Mouse (Mus musculus) thymus, adult 2 months (tissue): ENCODE measurements around the gene Helz2. TPM values are rescaled to one million over a fixed set of nuclear protein-coding genes. Genes with fewer than 3 reads are reported as not detected.

Experiments
- DNase-seq: peaks from one replicate; pipeline ENCODE4 v3.0.0; 2021
- H3K27ac ChIP-seq: fragments of 200-500 bp; 2 replicates; pipeline ENCODE4 v1.5.1; 2012; ENCODE audit warnings: low read length, control low read depth; ENCODE audit not compliant: control insufficient read depth, insufficient read depth
- H3K27me3 ChIP-seq: fragments of 200-500 bp; 2 replicates; pipeline ENCODE4 v1.6.1; 2012; ENCODE audit warnings: mild to moderate bottlenecking, low read length, moderate library complexity, mixed read lengths; ENCODE audit not compliant: control insufficient read depth, insufficient read depth
- H3K36me3 ChIP-seq: fragments of 200-500 bp; 2 replicates; pipeline ENCODE4 v1.6.1; 2012; ENCODE audit warnings: mild to moderate bottlenecking, low read length, moderate library complexity; ENCODE audit not compliant: control insufficient read depth, insufficient read depth
- H3K4me1 ChIP-seq: fragments of 200-500 bp; replicated peaks from 2 replicates; pipeline ENCODE4 v1.6.1; 2012; ENCODE audit warnings: low read length; ENCODE audit not compliant: control insufficient read depth, insufficient read depth
- H3K4me3 ChIP-seq: fragments of 200-500 bp; 2 replicates; pipeline ENCODE4 v1.5.1; 2012; ENCODE audit warnings: mild to moderate bottlenecking, low read length, control low read depth, moderate library complexity; ENCODE audit not compliant: control insufficient read depth, insufficient read depth
- CTCF ChIP-seq: fragments of 200-500 bp; IDR thresholded peaks from 2 replicates; pipeline ENCODE4 v1.5.1; 2012; ENCODE audit warnings: mild to moderate bottlenecking, control low read depth, low read length, moderate library complexity, borderline replicate concordance; ENCODE audit not compliant: control insufficient read depth, poor library complexity, insufficient read depth; ENCODE audit errors: extremely low read depth
- POLR2A ChIP-seq: fragments of 200-500 bp; IDR thresholded peaks from 2 replicates; pipeline ENCODE4 v1.6.1; 2012; ENCODE audit warnings: mild to moderate bottlenecking, low read length, control low read depth, moderate library complexity; ENCODE audit not compliant: control insufficient read depth, poor library complexity, insufficient read depth; ENCODE audit errors: extremely low read depth
- WGBS: fragments of 180-500 bp; shearing (Covaris S2); methylation state at CpG from one replicate; pipeline ENCODE4 v1.1.7; 2018; 5-methylcytosine and 5-hydroxymethylcytosine counted together
- polyA plus RNA-seq: library from polyadenylated mRNA; depleted of rRNA; stranded (reverse); fragments of >200 nt; gene quantifications from 2 replicates; pipeline ENCODE4 v1.2.3, GENCODE M21; 2012

Helz2 gene
- polyA plus RNA-seq, 1 experiment: 106 TPM

- Histone ChIP-seq H3K27ac (no peak overlapping the region), H3K36me3 (peaks cover 38% of the 10 kb centered on the region), H3K4me3 (no peak overlapping the region), H3K27me3 (no peaks in the 10 kb centered on the region), H3K4me1 (no peaks in the 10 kb centered on the region)
- WGBS: 92% methylated on average over 1 of the region's 1 CpGs
- DNase-seq: no peak
- TF ChIP-seq POLR2A (no peak), CTCF (no peak)
Measured at GRCm38 (mm10) chr2:181253248-181253647, 11.4 kb upstream of the Helz2 start.

GRCm38 (mm10) chr2:181251841-181252240 is 10.0 kb upstream of the Helz2 start:
- WGBS: 97% methylated on average over 1 of the region's 1 CpGs
- H3K27me3 ChIP-seq: no peaks in the 10 kb centered on the region
- TF ChIP-seq POLR2A: no peak
- no peak for TF ChIP-seq CTCF
- no peak overlapping the region for H3K27ac ChIP-seq
- H3K4me1 ChIP-seq: no peaks in the 10 kb centered on the region
- peaks cover 35% of the 10 kb centered on the region for H3K36me3 ChIP-seq
- no peak overlapping the region for H3K4me3 ChIP-seq
- no peak for DNase-seq

- DNase-seq: no peak
- Histone ChIP-seq H3K4me3 (no peak overlapping the region), H3K27me3 (no peaks in the 10 kb centered on the region), H3K36me3 (peaks cover 15% of the 10 kb centered on the region), H3K4me1 (no peaks in the 10 kb centered on the region), H3K27ac (no peak overlapping the region)
- TF ChIP-seq POLR2A (no peak), CTCF (no peak)
- WGBS: 88% methylated on average over 10 of the region's 10 CpGs
Measured at GRCm38 (mm10) chr2:181249217-181249616, 7.4 kb upstream of the Helz2 start.

GRCm38 (mm10) chr2:181245031-181245430 is 3.2 kb upstream of the Helz2 start:
- Histone ChIP-seq H3K36me3 (peaks cover 3% of the 10 kb centered on the region; the same call in 1 of the 2 replicates), H3K27ac (no peak overlapping the region), H3K4me3 (no peak overlapping the region), H3K4me1 (peaks cover 21% of the 10 kb centered on the region), H3K27me3 (no peaks in the 10 kb centered on the region)
- TF ChIP-seq POLR2A (no peak), CTCF (no peak)
- no peak for DNase-seq
- 88% methylated on average over 2 of the region's 2 CpGs for WGBS

- Histone ChIP-seq H3K27me3 (no peaks in the 10 kb centered on the region), H3K27ac (no peak overlapping the region), H3K4me1 (peaks cover 31% of the 10 kb centered on the region), H3K36me3 (peaks cover 5% of the 10 kb centered on the region; the same call in 1 of the 2 replicates), H3K4me3 (no peak overlapping the region)
- TF ChIP-seq CTCF: no peak
- TF ChIP-seq POLR2A: no peak
- no peak for DNase-seq
- 12% methylated on average over 11 of the region's 11 CpGs for WGBS
Measured at GRCm38 (mm10) chr2:181243706-181244394, 2.0 kb upstream of the Helz2 start.

- H3K4me1 ChIP-seq: peaks cover 31% of the 10 kb centered on the region
- no peaks in the 10 kb centered on the region for H3K27me3 ChIP-seq
- H3K4me3 ChIP-seq: no peak overlapping the region
- TF ChIP-seq CTCF (no peak), POLR2A (no peak)
- peaks cover 16% of the 10 kb centered on the region for H3K36me3 ChIP-seq
- 64% methylated on average over 3 of the region's 3 CpGs for WGBS
- no peak for DNase-seq
- H3K27ac ChIP-seq: no peak overlapping the region
Measured at GRCm38 (mm10) chr2:181242314-181242665, 463 bp upstream of the Helz2 start.

GRCm38 (mm10) chr2:181240806-181241440 is 904 bp downstream of the Helz2 start:
- 93% methylated on average over 13 of the region's 13 CpGs for WGBS
- DNase-seq: no peak
- H3K27me3 ChIP-seq: no peaks in the 10 kb centered on the region
- TF ChIP-seq POLR2A: no peak
- no peak overlapping the region for H3K27ac ChIP-seq
- peak overlapping the region; percentile 20 for H3K4me3 ChIP-seq
- peaks cover 31% of the 10 kb centered on the region for H3K4me1 ChIP-seq
- peaks cover 22% of the 10 kb centered on the region for H3K36me3 ChIP-seq
